Mouse (Mus musculus): ENCODE data around the gene Hsf2.
A peak's percentile ranks its signal among the peaks of the same experiment; 100 is the strongest.
"Not testable (repeated sequence)": the region's sequence is repeated elsewhere in the genome, so short reads cannot be mapped to it uniquely, and the experiment has no call there.

Hsf2 gene

GRCm38 (mm10) chr10:57531616-57532217 is 45.5 kb downstream of the Hsf2 start:
- peak; percentile 28 for DNase-seq (ENCODE audit: inconsistent ontology term)

DNA sequence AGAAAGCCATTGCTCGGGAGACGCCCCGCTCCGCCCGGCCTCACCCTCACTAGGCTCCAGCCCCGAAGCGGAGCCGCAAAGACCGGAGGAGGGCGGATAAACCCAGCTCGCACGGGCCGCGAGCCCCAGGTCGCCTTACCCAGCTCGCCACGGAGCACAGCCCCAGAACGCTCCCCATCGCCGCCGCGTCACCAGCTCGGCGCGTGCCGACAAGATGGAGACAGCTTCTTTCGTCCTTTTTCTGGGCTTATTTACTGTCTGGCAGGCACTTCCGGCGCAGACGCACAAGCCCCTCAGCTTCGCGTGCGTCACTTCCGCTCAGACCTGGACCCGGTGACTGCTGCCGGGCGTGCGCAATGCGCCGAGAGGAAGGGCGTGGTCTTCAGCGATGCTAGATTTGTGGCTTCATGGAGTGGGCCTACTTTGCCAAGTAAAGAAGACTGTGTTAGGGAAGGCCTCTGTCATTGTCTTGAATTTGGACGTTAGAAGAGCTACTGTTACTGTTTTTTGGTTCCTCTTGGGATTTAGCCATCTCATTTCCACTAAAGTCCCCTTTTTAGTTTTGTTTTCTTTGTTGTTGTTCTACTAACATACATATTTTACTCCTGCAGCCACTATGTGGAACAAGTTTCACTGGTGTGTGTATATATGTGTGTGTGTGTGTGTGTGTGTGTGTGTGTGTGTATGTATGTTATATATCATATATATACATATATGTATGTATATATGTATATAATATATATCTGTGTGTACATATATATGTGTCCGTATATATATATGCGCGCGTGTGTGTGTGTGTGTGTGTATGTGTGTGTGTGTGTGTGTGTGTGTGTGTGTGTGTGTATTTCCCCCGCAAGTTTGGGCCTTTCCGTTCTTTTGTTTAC is 46.3 kb downstream of the Hsf2 start, which contains the start of gene Serinc1:
Gene Serinc1 (minus strand): TSS at position 313 of the 884 bp plus-strand sequence.
- peak; percentile 95 for DNase-seq (ENCODE audit: inconsistent ontology term)

DNA sequence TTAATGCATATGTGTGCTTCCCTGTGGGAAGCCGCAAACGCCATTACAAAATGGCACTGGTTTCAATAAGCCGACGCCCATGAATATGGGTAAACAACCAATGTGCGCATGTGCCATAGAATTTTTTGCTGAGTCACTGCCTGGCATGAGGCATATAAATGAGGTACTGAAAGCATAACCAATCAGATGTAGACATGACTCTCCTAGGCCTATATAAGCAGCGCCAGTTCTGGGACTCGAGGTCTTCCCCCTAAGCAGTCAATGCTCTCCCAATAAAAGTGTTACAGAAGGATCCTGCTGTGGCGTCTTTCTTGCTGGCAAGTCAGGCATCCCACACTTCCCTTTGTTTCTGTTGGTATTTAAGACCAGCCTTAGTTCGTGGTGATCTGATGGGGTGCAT is 57.7 kb downstream of the Hsf2 start:
- DNase-seq (ENCODE audit: inconsistent ontology term): not testable (repeated sequence)

- DNase-seq (ENCODE audit: inconsistent ontology term): no peak
Observed at GRCm38 (mm10) chr10:57549631-57550030, 63.4 kb downstream of the Hsf2 start.

GRCm38 (mm10) chr10:57553719-57554118 is 67.5 kb downstream of the Hsf2 start:
- peak; percentile 79 for DNase-seq (ENCODE audit: inconsistent ontology term)

DNA sequence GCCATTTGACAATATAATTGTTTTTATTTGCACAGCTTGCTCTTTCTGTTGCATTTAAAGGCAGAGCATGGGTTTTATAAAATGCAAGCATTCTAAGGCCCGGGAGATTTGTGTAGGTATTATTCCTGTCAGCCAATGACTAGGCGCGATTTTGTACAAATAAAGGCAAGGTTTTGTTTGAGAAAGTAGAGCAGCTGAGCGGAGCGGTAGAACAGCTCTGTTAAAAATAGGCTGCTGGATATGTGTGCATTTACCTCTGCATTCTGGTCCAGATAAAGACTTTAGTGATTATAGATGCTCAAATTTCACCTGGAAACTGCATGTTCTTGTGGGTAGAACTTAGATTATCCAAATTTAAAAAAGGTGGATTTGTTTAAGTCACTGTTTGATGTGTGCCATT is 71.4 kb downstream of the Hsf2 start:
- no peak for DNase-seq (ENCODE audit: inconsistent ontology term)

All from Muller cell, postnatal 12 days (primary cell).